Mouse (Mus musculus): ENCODE measurements around the gene Rab25. TPM values are rescaled to one million over a fixed set of nuclear protein-coding genes. Genes with fewer than 3 reads are reported as not detected.

Gene Rab25
- polyA plus RNA-seq, 1 experiment from 2014 or later = 22.1 TPM

DNA sequence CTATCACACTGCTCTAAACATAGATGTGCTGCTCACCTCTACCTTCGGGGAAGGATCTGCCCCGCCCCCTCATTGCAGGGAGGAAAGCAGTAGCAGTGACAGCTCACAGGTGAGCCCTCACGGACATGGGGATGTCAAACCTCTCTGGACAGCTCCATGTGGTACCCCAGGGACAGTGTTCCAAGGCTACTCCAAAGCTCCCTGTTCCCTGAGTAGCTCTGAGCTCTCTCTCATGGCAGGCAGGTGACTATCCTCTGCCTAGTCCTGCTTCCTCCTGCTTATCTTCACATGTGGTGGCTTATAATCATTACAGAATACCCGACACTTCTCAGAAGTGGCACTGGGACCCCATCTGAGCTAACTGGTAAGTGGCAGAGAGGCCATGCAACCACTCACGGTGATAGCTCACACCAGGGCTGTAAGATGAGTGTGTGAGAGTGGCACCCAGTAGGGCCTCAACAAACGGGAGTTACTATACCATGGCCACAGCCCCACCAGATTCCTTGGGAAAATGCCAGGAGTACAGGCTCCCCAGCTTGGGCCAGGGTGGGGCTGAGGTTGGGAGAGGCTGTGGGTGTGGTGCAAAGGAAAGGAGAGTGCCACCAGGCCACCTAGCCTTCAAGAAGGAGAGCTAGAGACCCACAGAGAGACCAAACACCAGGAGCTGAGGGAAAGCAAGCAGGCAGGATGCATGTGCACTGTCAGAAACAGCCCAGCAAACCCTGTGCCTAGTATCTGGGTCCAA lies 1.3 kb downstream of the Rab25 start:
- H3K27ac ChIP-seq (ENCODE audit: low read depth) = no peak overlapping the region
- no peaks in the 10 kb centered on the region for H3K27me3 ChIP-seq (ENCODE audit: insufficient read depth, low read length)
- H3K4me3 ChIP-seq (ENCODE audit: low read depth, low read length) = no peak overlapping the region
- TF ChIP-seq CTCF (IDR thresholded peaks at IDR 0.05; ENCODE audit: low read depth) = no peak
- H3K36me3 ChIP-seq (ENCODE audit: insufficient read depth) = 0 out of 2 replicates have a peak, but pooled peaks cover 6% of the 10 kb centered on the region
- ATAC-seq (ENCODE audit: insufficient read depth) = no peak
- WGBS = 61% methylated on average over 6 of the region's 6 CpGs
- H3K9ac ChIP-seq = no peak overlapping the region
- H3K4me1 ChIP-seq (ENCODE audit: insufficient read depth) = no peaks in the 10 kb centered on the region
- no peak for DNase-seq
- H3K9me3 ChIP-seq (ENCODE audit: low read depth, low read length) = no peaks in the 10 kb centered on the region
- H3K4me2 ChIP-seq = no peak overlapping the region

DNA sequence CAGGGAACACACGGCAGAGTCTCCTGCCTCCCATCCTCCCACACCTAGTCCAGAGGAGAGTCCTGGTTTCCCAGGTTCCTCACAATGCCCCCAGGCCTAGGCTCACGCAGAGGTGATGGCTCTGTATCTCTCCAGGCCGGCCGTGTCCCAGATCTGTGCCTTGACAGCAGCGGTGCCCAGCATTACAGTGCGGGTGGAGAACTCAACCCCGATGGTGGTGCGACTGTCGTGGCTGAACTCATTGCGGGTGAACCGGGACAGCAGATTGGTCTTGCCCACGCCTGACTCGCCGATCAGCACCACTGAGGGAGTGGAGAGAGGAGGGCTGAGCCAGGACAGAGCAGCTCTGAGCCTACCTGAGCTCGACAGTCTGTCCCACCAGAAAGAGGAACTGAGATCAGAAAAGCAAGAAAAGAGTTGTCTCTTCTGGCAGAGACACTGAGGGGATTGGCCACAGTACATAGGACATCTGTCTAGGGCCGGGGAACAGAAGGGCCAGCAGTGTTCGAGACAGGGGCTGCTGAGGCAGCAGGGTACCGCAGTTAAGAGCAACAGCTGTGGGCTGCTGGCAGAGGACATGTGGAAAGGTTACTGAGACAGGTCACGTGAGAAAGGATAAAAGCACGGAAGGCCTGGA lies 3.0 kb downstream of the Rab25 start:
- H3K4me1 ChIP-seq (ENCODE audit: insufficient read depth) = no peaks in the 10 kb centered on the region
- H3K9me3 ChIP-seq (ENCODE audit: low read depth, low read length) = no peaks in the 10 kb centered on the region
- DNase-seq (no peak), ATAC-seq (ENCODE audit: insufficient read depth) (no peak)
- H3K4me2 ChIP-seq = no peak overlapping the region
- no peak overlapping the region; the same call in 1 of the 2 replicates for H3K9ac ChIP-seq
- H3K4me3 ChIP-seq (ENCODE audit: low read depth, low read length) = no peak overlapping the region
- no peak for TF ChIP-seq CTCF (IDR thresholded peaks at IDR 0.05; ENCODE audit: low read depth)
- H3K27me3 ChIP-seq (ENCODE audit: insufficient read depth, low read length) = no peaks in the 10 kb centered on the region
- no peak overlapping the region; the same call in 1 of the 2 replicates for H3K27ac ChIP-seq (ENCODE audit: low read depth)
- H3K36me3 ChIP-seq (ENCODE audit: insufficient read depth) = peaks cover 19% of the 10 kb centered on the region
- WGBS = 61% methylated on average over 20 of the region's 20 CpGs

DNA sequence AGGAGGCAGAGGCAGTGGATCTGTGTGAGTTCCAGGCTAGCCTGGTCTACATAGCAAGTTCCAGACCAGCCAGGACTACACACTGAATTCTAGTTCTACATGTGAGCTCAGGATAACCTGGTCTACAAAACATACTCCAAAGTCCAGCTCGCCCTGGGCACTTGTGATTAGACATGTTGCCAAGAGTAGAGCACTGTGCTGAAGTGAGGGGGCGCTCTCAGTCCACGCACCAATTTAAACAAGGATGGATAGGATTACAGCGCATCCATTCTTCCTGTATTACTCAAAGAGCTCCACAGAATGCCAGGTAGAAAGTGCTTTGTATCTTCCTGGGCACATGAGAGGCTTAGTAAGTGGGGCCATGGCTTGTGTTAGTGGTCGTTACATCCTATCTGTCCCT lies 3.6 kb downstream of the Rab25 start:
- Histone ChIP-seq H3K27me3 (ENCODE audit: insufficient read depth, low read length) (no peaks in the 10 kb centered on the region), H3K9me3 (ENCODE audit: low read depth, low read length) (no peaks in the 10 kb centered on the region), H3K9ac (no peak overlapping the region), H3K36me3 (ENCODE audit: insufficient read depth) (peaks cover 24% of the 10 kb centered on the region), H3K27ac (ENCODE audit: low read depth) (no peak overlapping the region), H3K4me1 (ENCODE audit: insufficient read depth) (no peaks in the 10 kb centered on the region), H3K4me3 (ENCODE audit: low read depth, low read length) (no peak overlapping the region), H3K4me2 (no peak overlapping the region)
- TF ChIP-seq CTCF (IDR thresholded peaks at IDR 0.05; ENCODE audit: low read depth) = peak; percentile 67
- WGBS = 29% methylated on average over 5 of the region's 5 CpGs
- ATAC-seq (ENCODE audit: insufficient read depth) (no peak), DNase-seq (peak; percentile 55)

DNA sequence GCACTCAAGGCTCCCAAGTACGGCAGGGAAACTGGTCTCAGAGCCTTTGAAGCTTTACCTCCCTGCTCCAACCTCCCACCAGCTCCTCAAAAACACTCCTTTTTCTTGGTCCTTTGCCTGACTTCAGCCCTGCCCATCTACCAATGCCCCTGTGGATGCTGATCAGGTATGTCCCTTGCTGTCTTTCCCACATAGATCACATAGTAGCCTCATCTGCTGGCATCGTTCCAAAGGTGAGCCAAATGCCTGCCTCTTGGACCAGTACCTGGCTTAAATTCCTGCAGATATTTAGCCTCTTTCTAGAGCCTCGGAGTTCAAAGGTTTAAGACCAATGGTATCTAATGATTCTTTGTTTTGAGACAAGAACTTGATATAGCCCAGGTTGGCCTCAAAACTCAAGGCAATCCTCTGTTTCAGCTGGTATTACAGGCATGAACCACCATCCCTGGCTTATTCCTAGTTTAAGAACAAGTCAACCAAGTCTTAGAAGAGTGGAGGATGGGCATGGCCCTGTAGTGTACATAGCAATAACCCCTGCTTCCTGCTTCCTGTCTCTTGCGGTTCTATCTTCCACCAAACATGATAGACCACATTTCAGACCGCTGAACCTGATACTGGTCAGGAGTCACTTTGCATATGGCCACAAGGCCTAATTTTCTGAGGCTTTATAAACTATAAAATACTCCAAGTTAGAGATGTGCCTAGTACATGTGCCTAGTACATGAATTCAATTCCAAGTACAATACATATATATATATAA lies 4.3 kb downstream of the Rab25 start:
- Histone ChIP-seq H3K4me1 (ENCODE audit: insufficient read depth) (no peaks in the 10 kb centered on the region), H3K27me3 (ENCODE audit: insufficient read depth, low read length) (no peaks in the 10 kb centered on the region), H3K36me3 (ENCODE audit: insufficient read depth) (peaks cover 28% of the 10 kb centered on the region), H3K4me3 (ENCODE audit: low read depth, low read length) (no peak overlapping the region), H3K27ac (ENCODE audit: low read depth) (no peak overlapping the region), H3K4me2 (no peak overlapping the region), H3K9me3 (ENCODE audit: low read depth, low read length) (no peaks in the 10 kb centered on the region), H3K9ac (no peak overlapping the region)
- 59% methylated on average over 5 of the region's 5 CpGs for WGBS
- ATAC-seq (ENCODE audit: insufficient read depth) = no peak
- TF ChIP-seq CTCF (IDR thresholded peaks at IDR 0.05; ENCODE audit: low read depth) = no peak
- DNase-seq = no peak

DNA sequence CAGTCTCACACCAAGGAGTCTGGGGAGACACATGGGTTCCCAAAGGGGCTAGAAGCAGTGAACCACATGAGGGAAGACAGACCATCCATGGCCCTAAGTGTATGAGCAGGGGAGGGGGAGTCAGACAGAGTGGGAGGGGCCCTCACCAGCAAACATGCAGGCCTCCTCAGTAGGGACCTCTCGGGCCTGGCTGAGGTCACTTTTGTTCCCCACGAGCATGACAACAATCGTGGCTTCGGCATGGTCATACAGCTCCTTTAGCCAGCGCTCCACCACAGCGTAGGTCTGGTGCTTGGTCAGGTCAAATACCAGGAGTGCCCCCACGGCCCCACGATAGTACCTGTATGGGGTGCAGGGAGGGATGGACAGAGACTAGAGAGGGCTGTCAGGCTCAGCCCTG lies 4.9 kb downstream of the Rab25 start:
- ATAC-seq (ENCODE audit: insufficient read depth) (no peak), DNase-seq (no peak)
- Histone ChIP-seq H3K4me3 (ENCODE audit: low read depth, low read length) (no peak overlapping the region), H3K4me2 (no peak overlapping the region), H3K9ac (no peak overlapping the region), H3K27ac (ENCODE audit: low read depth) (no peak overlapping the region), H3K36me3 (ENCODE audit: insufficient read depth) (peaks cover 35% of the 10 kb centered on the region), H3K4me1 (ENCODE audit: insufficient read depth) (no peaks in the 10 kb centered on the region), H3K9me3 (ENCODE audit: low read depth, low read length) (no peaks in the 10 kb centered on the region), H3K27me3 (ENCODE audit: insufficient read depth, low read length) (no peaks in the 10 kb centered on the region)
- 70% methylated on average over 8 of the region's 8 CpGs for WGBS
- TF ChIP-seq CTCF (IDR thresholded peaks at IDR 0.05; ENCODE audit: low read depth) = no peak

DNA sequence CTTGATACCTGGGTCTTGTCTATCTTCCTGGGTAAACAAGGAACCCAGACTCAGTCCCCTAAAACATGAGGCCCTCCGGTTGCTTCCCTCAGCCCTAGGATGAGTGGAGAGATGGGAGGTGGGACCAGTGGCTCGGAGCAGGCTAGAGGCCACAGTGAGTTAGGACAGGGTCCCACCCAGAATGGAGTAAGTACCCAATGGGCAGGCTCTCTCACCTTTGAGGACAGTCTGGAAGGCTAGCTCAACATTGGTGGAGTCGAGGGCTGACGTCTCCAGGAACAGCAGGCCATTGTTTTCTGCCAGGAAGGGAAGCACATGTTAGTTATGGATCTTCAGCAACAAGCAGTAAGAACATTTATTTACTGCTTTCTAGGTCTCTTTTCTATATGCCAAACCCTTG lies 5.6 kb downstream of the Rab25 start:
- 38% methylated on average over 4 of the region's 4 CpGs for WGBS
- H3K27ac ChIP-seq (ENCODE audit: low read depth) = no peak overlapping the region
- no peaks in the 10 kb centered on the region for H3K27me3 ChIP-seq (ENCODE audit: insufficient read depth, low read length)
- no peak for DNase-seq
- H3K4me1 ChIP-seq (ENCODE audit: insufficient read depth) = no peaks in the 10 kb centered on the region
- no peak overlapping the region for H3K4me2 ChIP-seq
- H3K4me3 ChIP-seq (ENCODE audit: low read depth, low read length) = no peak overlapping the region
- peaks cover 42% of the 10 kb centered on the region for H3K36me3 ChIP-seq (ENCODE audit: insufficient read depth)
- no peak for TF ChIP-seq CTCF (IDR thresholded peaks at IDR 0.05; ENCODE audit: low read depth)
- no peak overlapping the region for H3K9ac ChIP-seq
- ATAC-seq (ENCODE audit: insufficient read depth) = no peak; the same call in 1 of the 2 replicates
- H3K9me3 ChIP-seq (ENCODE audit: low read depth, low read length) = no peaks in the 10 kb centered on the region

Data from lung, embryonic 14.5 days (tissue).